Mouse (Mus musculus) MEL (cell line): Measurements from ENCODE around the gene Card11. TPM values are rescaled to one million over a fixed set of nuclear protein-coding genes. Genes with fewer than 3 reads are reported as not detected.
A peak's percentile ranks its signal among the peaks of the same experiment; 100 is the strongest.

Experiments used
- DNase-seq: peaks from one replicate; pipeline ENCODE4 v3.0.0; 2011; ENCODE audit warnings: low read depth, low spot score
- H3K27ac ChIP-seq: 2 replicates; pipeline ENCODE4 v1.5.1; 2012; ENCODE audit warnings: low read depth, mild to moderate bottlenecking, control low read depth, low read length, moderate library complexity; ENCODE audit not compliant: control insufficient read depth
- H3K27me3 ChIP-seq, 2 experiments: fragments of 150-350 bp in 1 of 2; sonication (generic) in 1 of 2; 2 replicates each; pipeline ENCODE4 v1.6.1; 2012; ENCODE audit warnings: low read length in 2 of 2, mild to moderate bottlenecking in 2 of 2, improper control_type of control experiment in 1 of 2, moderate library complexity in 1 of 2; ENCODE audit not compliant: insufficient read depth in 2 of 2, control insufficient read depth in 1 of 2
- H3K36me3 ChIP-seq, 2 experiments: 2 replicates each; pipeline ENCODE4 v1.6.1; 2012 to 2014; ENCODE audit warnings: low read length in 2 of 2, improper control_type of control experiment in 1 of 2, inconsistent platforms in 1 of 2, mild to moderate bottlenecking in 1 of 2; ENCODE audit not compliant: insufficient read depth in 2 of 2, control insufficient read depth in 1 of 2
- H3K4me1 ChIP-seq, 2 experiments: fragments of 150-350 bp in 1 of 2; sonication (generic) in 1 of 2; 2 replicates each; pipeline ENCODE4 v1.6.1; 2012; ENCODE audit warnings: low read length in 2 of 2, improper control_type of control experiment in 1 of 2, mild to moderate bottlenecking in 1 of 2; ENCODE audit not compliant: insufficient read depth in 2 of 2, control insufficient read depth in 1 of 2
- H3K4me3 ChIP-seq, 2 experiments: fragments of 150-350 bp in 1 of 2; sonication (generic) in 1 of 2; 2 replicates each; pipeline ENCODE4 v1.5.1; 2012; ENCODE audit warnings: low read depth in 2 of 2, low read length in 2 of 2, mild to moderate bottlenecking in 2 of 2, moderate library complexity in 2 of 2, control low read depth in 1 of 2, improper control_type of control experiment in 1 of 2; ENCODE audit not compliant: control insufficient read depth in 1 of 2, insufficient read depth in 1 of 2
- H3K79me2 ChIP-seq: 2 replicates; pipeline ENCODE4 v1.6.1; 2012; ENCODE audit warnings: mild to moderate bottlenecking, low read length, moderate library complexity; ENCODE audit not compliant: control insufficient read depth, poor library complexity, insufficient read depth
- H3K9ac ChIP-seq: 2 replicates; pipeline ENCODE4 v1.6.1; 2012; ENCODE audit warnings: low read depth, mild to moderate bottlenecking, control low read depth, low read length, moderate library complexity; ENCODE audit not compliant: control insufficient read depth, poor library complexity, severe bottlenecking
- H3K9me3 ChIP-seq: fragments of 150-350 bp; sonication (generic); replicated peaks from 2 replicates; pipeline ENCODE4 v1.6.1; 2012; ENCODE audit warnings: mild to moderate bottlenecking, low read length, improper control_type of control experiment, moderate library complexity; ENCODE audit not compliant: insufficient read depth
- CHD1 ChIP-seq: IDR thresholded peaks from 2 replicates; pipeline ENCODE4 v1.6.1; 2012; ENCODE audit warnings: low read depth, mild to moderate bottlenecking, inconsistent platforms, low read length, improper control_type of control experiment
- CTCF ChIP-seq, 3 experiments: IDR thresholded peaks in 2 of 3; conservative IDR thresholded peaks in 1 of 3; 2 replicates each; pipeline ENCODE4 v1.5.1; 2011 to 2012; ENCODE audit warnings: low read length in 3 of 3, low read depth in 2 of 3, mild to moderate bottlenecking in 2 of 3, improper control_type of control experiment in 1 of 3, inconsistent platforms in 1 of 3, mixed read lengths in 1 of 3, moderate library complexity in 1 of 3; ENCODE audit not compliant: control insufficient read depth in 1 of 3, insufficient read depth in 1 of 3, poor library complexity in 1 of 3, severe bottlenecking in 1 of 3
- E2F4 ChIP-seq: IDR thresholded peaks from 2 replicates; pipeline ENCODE4 v1.6.1; 2011; ENCODE audit warnings: low read depth, low read length, improper control_type of control experiment, borderline replicate concordance
- ELF1 ChIP-seq: IDR thresholded peaks from 2 replicates; pipeline ENCODE4 v1.6.1; 2014; ENCODE audit warnings: low read depth, mild to moderate bottlenecking, inconsistent platforms, low read length, improper control_type of control experiment, moderate library complexity
- EP300 ChIP-seq, 2 experiments: IDR thresholded peaks; 2 replicates each; pipeline ENCODE4 v1.6.1; 2011; ENCODE audit warnings: improper control_type of control experiment in 2 of 2, low read length in 2 of 2, low read depth in 1 of 2, mild to moderate bottlenecking in 1 of 2
- ETS1 ChIP-seq: IDR thresholded peaks from 2 replicates; pipeline ENCODE4 v1.6.1; 2012; ENCODE audit warnings: low read depth, mild to moderate bottlenecking, inconsistent platforms, low read length, improper control_type of control experiment, moderate library complexity
- GABPA ChIP-seq: IDR thresholded peaks from 2 replicates; pipeline ENCODE4 v1.6.1; 2012; ENCODE audit warnings: low read depth, mild to moderate bottlenecking, inconsistent platforms, low read length, improper control_type of control experiment, moderate library complexity
- HCFC1 ChIP-seq: IDR thresholded peaks from 2 replicates; pipeline ENCODE4 v1.6.1; 2012; ENCODE audit warnings: low read depth, mild to moderate bottlenecking, inconsistent platforms, low read length, improper control_type of control experiment, moderate library complexity
- JUND ChIP-seq: IDR thresholded peaks from 2 replicates; pipeline ENCODE4 v1.6.1; 2011; ENCODE audit warnings: low read depth, mild to moderate bottlenecking, improper control_type of control experiment, low read length
- MAFK ChIP-seq: IDR thresholded peaks from 2 replicates; pipeline ENCODE4 v1.6.1; 2011; ENCODE audit warnings: low read depth, mild to moderate bottlenecking, low read length, improper control_type of control experiment, borderline replicate concordance
- MAX ChIP-seq: IDR thresholded peaks from 2 replicates; pipeline ENCODE4 v1.6.1; 2011; ENCODE audit warnings: low read length, improper control_type of control experiment
- MYC ChIP-seq: IDR thresholded peaks from 2 replicates; pipeline ENCODE4 v1.6.1; 2011; ENCODE audit warnings: low read depth, mild to moderate bottlenecking, low read length, improper control_type of control experiment, moderate library complexity
- NRF1 ChIP-seq: IDR thresholded peaks from 2 replicates; pipeline ENCODE4 v1.6.1; 2014; ENCODE audit warnings: low read depth, mild to moderate bottlenecking, inconsistent platforms, low read length, improper control_type of control experiment, moderate library complexity; ENCODE audit not compliant: poor library complexity, insufficient read depth, severe bottlenecking
- POLR2A ChIP-seq, 2 experiments: IDR thresholded peaks; 2 replicates each; pipeline ENCODE4 v1.6.1; 2011 to 2012; ENCODE audit warnings: low read length in 2 of 2, mild to moderate bottlenecking in 2 of 2, control low read depth in 1 of 2, improper control_type of control experiment in 1 of 2, low read depth in 1 of 2, moderate library complexity in 1 of 2; ENCODE audit not compliant: control insufficient read depth in 1 of 2, insufficient read depth in 1 of 2, poor library complexity in 1 of 2
- POLR2AphosphoS5 ChIP-seq: IDR thresholded peaks from 2 replicates; pipeline ENCODE4 v1.6.1; 2012; ENCODE audit warnings: low read depth, borderline replicate concordance, mild to moderate bottlenecking, inconsistent platforms, low read length, moderate library complexity, mixed read lengths
- RAD21 ChIP-seq: IDR thresholded peaks from 2 replicates; pipeline ENCODE4 v1.6.1; 2011; ENCODE audit warnings: mild to moderate bottlenecking, low read depth, low read length, improper control_type of control experiment
- RCOR1 ChIP-seq: IDR thresholded peaks from 2 replicates; pipeline ENCODE4 v1.6.1; 2012; ENCODE audit warnings: low read depth, mild to moderate bottlenecking, inconsistent platforms, low read length, improper control_type of control experiment
- SMC3 ChIP-seq: IDR thresholded peaks from 2 replicates; pipeline ENCODE4 v1.6.1; 2011; ENCODE audit warnings: low read depth, low read length, improper control_type of control experiment
- TBP ChIP-seq: IDR thresholded peaks from 2 replicates; pipeline ENCODE4 v1.8.0; 2011; ENCODE audit warnings: low read depth, low read length, improper control_type of control experiment
- TCF12 ChIP-seq: IDR thresholded peaks from 2 replicates; pipeline ENCODE4 v1.6.1; 2014; ENCODE audit warnings: low read depth, mild to moderate bottlenecking, inconsistent platforms, low read length, improper control_type of control experiment, moderate library complexity
- UBTF ChIP-seq: IDR thresholded peaks from 2 replicates; pipeline ENCODE4 v1.6.1; 2012; ENCODE audit warnings: low read depth, mild to moderate bottlenecking, inconsistent platforms, low read length, improper control_type of control experiment, moderate library complexity, borderline replicate concordance; ENCODE audit not compliant: insufficient read depth
- USF1 ChIP-seq: IDR thresholded peaks from 2 replicates; pipeline ENCODE4 v1.6.1; 2014; ENCODE audit warnings: low read depth, mild to moderate bottlenecking, inconsistent platforms, low read length, improper control_type of control experiment, moderate library complexity
- USF2 ChIP-seq, 2 experiments: IDR thresholded peaks; 2 replicates each; pipeline ENCODE4 v1.6.1; 2011 to 2012; ENCODE audit warnings: improper control_type of control experiment in 2 of 2, low read length in 2 of 2, borderline replicate concordance in 1 of 2, inconsistent platforms in 1 of 2, low read depth in 1 of 2, mild to moderate bottlenecking in 1 of 2; ENCODE audit not compliant: insufficient read depth in 1 of 2
- ZKSCAN1 ChIP-seq: IDR thresholded peaks from 2 replicates; pipeline ENCODE4 v1.6.1; 2012; ENCODE audit warnings: low read depth, mild to moderate bottlenecking, inconsistent platforms, low read length, improper control_type of control experiment, moderate library complexity
- ZMIZ1 ChIP-seq: IDR thresholded peaks from 2 replicates; pipeline ENCODE4 v1.6.1; 2012; ENCODE audit warnings: low read depth, mild to moderate bottlenecking, inconsistent platforms, low read length, improper control_type of control experiment, moderate library complexity
- polyA plus RNA-seq, 2 experiments: library from polyadenylated mRNA; stranded (reverse) in 1 of 2; unstranded in 1 of 2; fragments of >175 nt in 1 of 2; fragments of >200 nt in 1 of 2; gene quantifications; 2 replicates each; pipeline versions ENCODE4 v1.2.1 to v1.2.4; 2012; ENCODE audit warnings: low replicate concordance in 2 of 2, low read depth in 1 of 2; ENCODE audit not compliant: insufficient read length in 2 of 2, insufficient read depth in 1 of 2, missing spikeins in 1 of 2
- total RNA-seq: library from RNA; depleted of rRNA; stranded (reverse); fragments of 300-350 nt; gene quantifications from 2 replicates; pipeline ENCODE4 v1.2.3, GENCODE M21; 2012

Gene Card11
- total and polyA plus RNA-seq, 3 experiments = not detected

GRCm38 (mm10) chr5:140882391-140882790 lies 118.0 kb downstream of the Card11 start:
- no peak overlapping the region for H3K9ac ChIP-seq
- H3K27ac ChIP-seq = no peak overlapping the region
- DNase-seq = no peak
- no peaks in the 10 kb centered on the region for H3K27me3 ChIP-seq
- no peaks in the 10 kb centered on the region for H3K36me3 ChIP-seq
- TF ChIP-seq USF1 = no peak
- no peak for TF ChIP-seq RAD21
- no peak for TF ChIP-seq TBP
- TF ChIP-seq POLR2AphosphoS5 = no peak
- TF ChIP-seq E2F4 = no peak
- no peak for TF ChIP-seq EP300 (IDR thresholded peaks at IDR 0.05; ENCODE audit: low read depth in 1 of 2, low read length in 2 of 2)
- no peak for TF ChIP-seq RCOR1
- no peak for TF ChIP-seq JUND
- no peak for TF ChIP-seq ELF1
- no peak for TF ChIP-seq ETS1
- no peak for TF ChIP-seq POLR2A (IDR thresholded peaks at IDR 0.05; ENCODE audit: control insufficient read depth in 1 of 2, insufficient read depth in 1 of 2, low read depth in 1 of 2, low read length in 2 of 2, poor library complexity in 1 of 2)
- no peak for TF ChIP-seq SMC3
- H3K9me3 ChIP-seq = no peaks in the 10 kb centered on the region
- H3K79me2 ChIP-seq = no peaks in the 10 kb centered on the region
- H3K4me1 ChIP-seq = no peaks in the 10 kb centered on the region
- no peak overlapping the region for H3K4me3 ChIP-seq

DNA sequence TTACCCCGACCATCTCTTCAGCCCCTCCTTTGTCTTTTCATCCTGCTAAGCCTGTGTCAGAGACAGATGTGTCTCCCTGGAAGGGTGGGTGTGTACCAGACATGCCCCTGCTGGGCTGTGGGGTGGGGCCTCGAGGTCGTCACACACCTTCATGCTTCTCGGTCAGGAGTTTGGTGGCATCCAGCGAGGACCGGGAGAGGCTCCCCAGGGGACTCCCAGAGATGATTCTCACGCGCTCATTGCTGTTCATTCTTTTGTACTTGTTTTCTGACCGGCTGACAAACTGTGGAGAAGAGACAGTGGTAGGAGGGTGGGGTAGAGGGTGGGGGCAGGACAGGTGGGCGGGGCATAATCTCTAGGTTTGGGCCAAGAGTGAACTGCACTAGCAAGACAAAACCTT lies 120.2 kb downstream of the Card11 start:
- no peak for DNase-seq
- Histone ChIP-seq H3K4me3 (no peak overlapping the region), H3K9me3 (no peaks in the 10 kb centered on the region), H3K4me1 (no peaks in the 10 kb centered on the region), H3K79me2 (no peaks in the 10 kb centered on the region), H3K27me3 (no peaks in the 10 kb centered on the region), H3K9ac (no peak overlapping the region), H3K27ac (no peak overlapping the region), H3K36me3 (no peaks in the 10 kb centered on the region)
- no peak for TF ChIP-seq ZMIZ1
- TF ChIP-seq USF2 (IDR thresholded peaks at IDR 0.05; ENCODE audit: borderline replicate concordance in 1 of 2, insufficient read depth in 1 of 2, low read depth in 1 of 2, low read length in 2 of 2) = no peak
- no peak for TF ChIP-seq UBTF
- TF ChIP-seq CTCF (IDR thresholded peaks at IDR 0.05 in 2 of 3, conservative IDR thresholded peaks at IDR 0.05 in 1 of 3; ENCODE audit: control insufficient read depth in 1 of 3, insufficient read depth in 1 of 3, low read depth in 2 of 3, low read length in 3 of 3, poor library complexity in 1 of 3, severe bottlenecking in 1 of 3) = no peak

GRCm38 (mm10) chr5:140878644-140879043 lies 121.7 kb downstream of the Card11 start:
- no peaks in the 10 kb centered on the region for H3K36me3 ChIP-seq
- H3K4me3 ChIP-seq = no peak overlapping the region
- no peaks in the 10 kb centered on the region for H3K4me1 ChIP-seq
- H3K27me3 ChIP-seq = no peaks in the 10 kb centered on the region
- DNase-seq = peak; percentile 15
- no peak overlapping the region for H3K9ac ChIP-seq
- H3K9me3 ChIP-seq = no peaks in the 10 kb centered on the region
- no peak overlapping the region for H3K27ac ChIP-seq
- H3K79me2 ChIP-seq = no peaks in the 10 kb centered on the region
- no peak for TF ChIP-seq JUND
- no peak for TF ChIP-seq E2F4
- TF ChIP-seq CHD1 = no peak
- TF ChIP-seq POLR2A (IDR thresholded peaks at IDR 0.05; ENCODE audit: control insufficient read depth in 1 of 2, insufficient read depth in 1 of 2, low read depth in 1 of 2, low read length in 2 of 2, poor library complexity in 1 of 2) = no peak
- no peak for TF ChIP-seq ETS1
- TF ChIP-seq ZMIZ1 = no peak
- TF ChIP-seq NRF1 = no peak
- TF ChIP-seq MAX = no peak
- TF ChIP-seq TCF12 = no peak
- no peak for TF ChIP-seq MYC
- no peak for TF ChIP-seq ZKSCAN1
- peak; percentile 1; the same call in 1 of the 2 replicates for TF ChIP-seq RAD21
- TF ChIP-seq CTCF (IDR thresholded peaks at IDR 0.05 in 2 of 3, conservative IDR thresholded peaks at IDR 0.05 in 1 of 3; ENCODE audit: control insufficient read depth in 1 of 3, insufficient read depth in 1 of 3, low read depth in 2 of 3, low read length in 3 of 3, poor library complexity in 1 of 3, severe bottlenecking in 1 of 3) = peak; percentile 21 to 44 (median 27); a peak in 5 of 6 replicates
- no peak for TF ChIP-seq MAFK
- no peak for TF ChIP-seq HCFC1
- no peak for TF ChIP-seq GABPA
- TF ChIP-seq TBP = no peak
